Mouse (Mus musculus) ES-E14 (cell line): ENCODE measurements around the gene Vps45. TPM values are rescaled to one million over a fixed set of nuclear protein-coding genes. Genes with fewer than 3 reads are reported as not detected.

Experiments
- DNase-seq: peaks from one replicate; pipeline ENCODE4 v3.0.0-alpha.2; 2013; ENCODE audit warnings: low read depth, low spot score
- H3K27ac ChIP-seq: 2 replicates; pipeline ENCODE4 v1.5.1; 2012; ENCODE audit warnings: low read depth, mild to moderate bottlenecking, low read length, moderate library complexity, mixed read lengths; ENCODE audit not compliant: poor library complexity, insufficient read depth, severe bottlenecking
- H3K36me3 ChIP-seq: 2 replicates; pipeline ENCODE4 v1.6.1; 2012; ENCODE audit warnings: mild to moderate bottlenecking, low read length, moderate library complexity, mixed read lengths; ENCODE audit not compliant: control insufficient read depth, poor library complexity, insufficient read depth, severe bottlenecking
- H3K4me1 ChIP-seq, 2 experiments: fragments of 150-350 bp in 1 of 2; sonication (generic) in 1 of 2; 2 replicates each; pipeline ENCODE4 v1.6.1; 2012; ENCODE audit warnings: low read length in 2 of 2, mild to moderate bottlenecking in 1 of 2, mixed read lengths in 1 of 2; ENCODE audit not compliant: control insufficient read depth in 2 of 2, insufficient read depth in 2 of 2, poor library complexity in 1 of 2
- H3K4me3 ChIP-seq, 2 experiments: fragments of 150-350 bp in 1 of 2; sonication (generic) in 1 of 2; 2 replicates each; pipeline ENCODE4 v1.5.1; 2012; ENCODE audit warnings: low read length in 2 of 2, low read depth in 1 of 2, mild to moderate bottlenecking in 1 of 2, mixed read lengths in 1 of 2; ENCODE audit not compliant: insufficient read depth in 1 of 2, poor library complexity in 1 of 2, severe bottlenecking in 1 of 2
- H3K9ac ChIP-seq: 2 replicates; pipeline ENCODE4 v1.6.1; 2012; ENCODE audit warnings: low read depth, mild to moderate bottlenecking, low read length, mixed read lengths; ENCODE audit not compliant: poor library complexity, insufficient read depth, severe bottlenecking
- H3K9me3 ChIP-seq: fragments of 150-350 bp; sonication (generic); 2 replicates; pipeline ENCODE4 v1.6.1; 2012; ENCODE audit warnings: low read depth, mild to moderate bottlenecking, low read length; ENCODE audit not compliant: control insufficient read depth, insufficient read depth
- CHD2 ChIP-seq: IDR thresholded peaks from 2 replicates; pipeline ENCODE4 v1.6.1; 2014; ENCODE audit warnings: mild to moderate bottlenecking, low read depth, low read length, inconsistent platforms
- HCFC1 ChIP-seq: IDR thresholded peaks from 2 replicates; pipeline ENCODE4 v1.6.1; 2012; ENCODE audit warnings: low read length, inconsistent platforms, borderline replicate concordance; ENCODE audit not compliant: insufficient read depth
- MAFK ChIP-seq: IDR thresholded peaks from 2 replicates; pipeline ENCODE4 v1.6.1; 2014; ENCODE audit warnings: mild to moderate bottlenecking, low read depth, low read length, inconsistent platforms; ENCODE audit not compliant: insufficient read depth
- ZC3H11A ChIP-seq: IDR thresholded peaks from 2 replicates; pipeline ENCODE4 v1.6.1; 2012; ENCODE audit warnings: low read depth, mild to moderate bottlenecking, inconsistent platforms, low read length, borderline replicate concordance
- ZNF384 ChIP-seq: IDR thresholded peaks from 2 replicates; pipeline ENCODE4 v1.6.1; 2012; ENCODE audit warnings: low read depth, low read length, inconsistent platforms
- in situ Hi-C, 2 experiments: fragments of 600-800 bp; cut with MboI; formaldehyde crosslinking; loops; one replicate each; pipeline ENCODE4 v1.15.1; 2025; ENCODE audit warnings: low sequenced_read_pairs in 2 of 2, inconsistent platforms in 1 of 2; ENCODE audit not compliant: unreplicated experiment in 2 of 2
- total RNA-seq: library from RNA; depleted of rRNA; stranded (reverse); fragments of 300-350 nt; gene quantifications from 2 replicates; pipeline ENCODE4 v1.2.3, GENCODE M21; 2012

Vps45 gene
- total RNA-seq, 1 experiment: 11.9 TPM

GRCm38 (mm10) chr3:96040663-96041006 is 17.6 kb downstream of the Vps45 start:
- no peak for DNase-seq
- H3K4me1 ChIP-seq: no peaks in the 10 kb centered on the region
- H3K4me3 ChIP-seq: no peak overlapping the region
- no peak overlapping the region for H3K9ac ChIP-seq
- H3K36me3 ChIP-seq: no peaks in the 10 kb centered on the region
- H3K27ac ChIP-seq: no peak overlapping the region
- in situ Hi-C loops: no loop called here
- no peak for TF ChIP-seq MAFK
- H3K9me3 ChIP-seq: no peaks in the 10 kb centered on the region

GRCm38 (mm10) chr3:96039857-96040662 is 18.2 kb downstream of the Vps45 start:
- in situ Hi-C loops: no loop called here
- H3K9ac ChIP-seq: no peak overlapping the region
- H3K4me1 ChIP-seq: no peaks in the 10 kb centered on the region
- no peak for DNase-seq
- no peak overlapping the region for H3K27ac ChIP-seq
- TF ChIP-seq CHD2 (no peak), ZC3H11A (no peak), ZNF384 (no peak), HCFC1 (no peak), MAFK (no peak)
- no peaks in the 10 kb centered on the region for H3K9me3 ChIP-seq
- no peak overlapping the region for H3K4me3 ChIP-seq
- H3K36me3 ChIP-seq: no peaks in the 10 kb centered on the region

- Histone ChIP-seq H3K27ac (no peak overlapping the region), H3K36me3 (no peaks in the 10 kb centered on the region), H3K4me3 (no peak overlapping the region), H3K4me1 (no peaks in the 10 kb centered on the region), H3K9me3 (no peaks in the 10 kb centered on the region), H3K9ac (no peak overlapping the region)
- TF ChIP-seq MAFK (no peak), HCFC1 (no peak), ZNF384 (no peak), ZC3H11A (no peak), CHD2 (no peak)
- no peak for DNase-seq
- in situ Hi-C loops: no loop called here
Observed at GRCm38 (mm10) chr3:96038851-96039250, 19.4 kb downstream of the Vps45 start.

- Histone ChIP-seq H3K36me3 (no peaks in the 10 kb centered on the region), H3K27ac (no peak overlapping the region), H3K9ac (no peak overlapping the region), H3K4me1 (no peaks in the 10 kb centered on the region), H3K9me3 (no peaks in the 10 kb centered on the region), H3K4me3 (no peak overlapping the region)
- DNase-seq: no peak
- in situ Hi-C loops: no loop called here
- TF ChIP-seq ZNF384: no peak
- TF ChIP-seq CHD2: no peak
- no peak for TF ChIP-seq HCFC1
- no peak for TF ChIP-seq ZC3H11A
- TF ChIP-seq MAFK: no peak
Observed at GRCm38 (mm10) chr3:96038156-96038555, 20.1 kb downstream of the Vps45 start.

- no peaks in the 10 kb centered on the region for H3K36me3 ChIP-seq
- H3K4me1 ChIP-seq: no peaks in the 10 kb centered on the region; a peak in 1 of 4 replicates
- no peak for DNase-seq
- H3K9me3 ChIP-seq: no peaks in the 10 kb centered on the region
- in situ Hi-C loops: no loop called here
- TF ChIP-seq ZNF384: no peak
- no peak for TF ChIP-seq HCFC1
- TF ChIP-seq CHD2: no peak
- no peak for TF ChIP-seq ZC3H11A
- no peak for TF ChIP-seq MAFK
- H3K9ac ChIP-seq: no peak overlapping the region
- no peak overlapping the region for H3K27ac ChIP-seq
- no peak overlapping the region for H3K4me3 ChIP-seq
Observed at GRCm38 (mm10) chr3:96036796-96037195, 21.5 kb downstream of the Vps45 start.
